Mouse (Mus musculus) liver, postnatal 0 days (tissue): ENCODE data around the gene Lrrn4. TPM values are rescaled to one million over a fixed set of nuclear protein-coding genes. Genes with fewer than 3 reads are reported as not detected.

Experiments
- ATAC-seq: fragments of 200-750 bp; cut with Nextera tagmentation; 2 replicates; pipeline ENCODE4 v1.8.0; 2017; ENCODE audit warnings: mild to moderate bottlenecking, moderate library complexity
- DNase-seq: peaks from one replicate; pipeline ENCODE4 v3.0.0-alpha.2; 2016
- H3K27ac ChIP-seq: fragments of 300-500 bp; sonication (generic); 2 replicates; pipeline ENCODE4 v1.5.1; 2014; ENCODE audit warnings: antibody characterized with exemption, moderate library complexity, mild to moderate bottlenecking, low read depth
- H3K27me3 ChIP-seq: fragments of 300-500 bp; sonication (generic); 2 replicates; pipeline ENCODE4 v1.6.1; 2014; ENCODE audit warnings: low read length, control low read depth, mixed read lengths; ENCODE audit not compliant: insufficient read depth
- H3K36me3 ChIP-seq: fragments of 300-500 bp; sonication (generic); replicated peaks from 2 replicates; pipeline ENCODE4 v1.6.1; 2014; ENCODE audit warnings: mild to moderate bottlenecking, control low read depth, low read length, moderate library complexity, mixed read lengths; ENCODE audit not compliant: insufficient read depth
- H3K4me1 ChIP-seq: fragments of 300-500 bp; sonication (generic); 2 replicates; pipeline ENCODE4 v1.6.1; 2014; ENCODE audit warnings: antibody characterized with exemption, mild to moderate bottlenecking, control low read depth; ENCODE audit not compliant: insufficient read depth
- H3K4me2 ChIP-seq: fragments of 300-500 bp; sonication (generic); 2 replicates; pipeline ENCODE4 v1.6.1; 2014; ENCODE audit warnings: low read depth, mild to moderate bottlenecking, low read length, moderate library complexity, mixed read lengths
- H3K4me3 ChIP-seq: fragments of 300-500 bp; sonication (generic); 2 replicates; pipeline ENCODE4 v1.5.1; 2014; ENCODE audit warnings: low read depth, low read length
- H3K9ac ChIP-seq: fragments of 300-500 bp; sonication (generic); replicated peaks from 2 replicates; pipeline ENCODE4 v1.6.1; 2014; ENCODE audit warnings: mild to moderate bottlenecking, moderate library complexity
- H3K9me3 ChIP-seq: fragments of 300-500 bp; sonication (generic); 2 replicates; pipeline ENCODE4 v1.6.1; 2016; ENCODE audit warnings: mild to moderate bottlenecking, control low read depth, low read length, mixed read lengths
- CTCF ChIP-seq: sonication (generic); IDR thresholded peaks from 2 replicates; pipeline ENCODE4 v1.5.1; 2016; ENCODE audit warnings: antibody characterized with exemption, low read depth
- EP300 ChIP-seq: IDR thresholded peaks from 2 replicates; pipeline ENCODE4 v1.6.1; 2016; ENCODE audit warnings: antibody characterized with exemption, low read depth, mild to moderate bottlenecking
- WGBS: fragments of 180-500 bp; shearing (Covaris S2); extraction: QIAGEN DNeasy Blood & Tissue Kit; methylation state at CpG from one replicate; pipeline ENCODE4 v1.1.7; 2014; ENCODE audit not compliant: insufficient replicate concordance; 5-methylcytosine and 5-hydroxymethylcytosine counted together
- polyA plus RNA-seq: library from polyadenylated mRNA; unstranded; fragments of >200 nt; fragmentation: Nextera tagmentation; extraction: Ambion mirVana; gene quantifications from 2 replicates; pipeline ENCODE4 v1.2.1, GENCODE M21; 2015

Gene Lrrn4
- polyA plus RNA-seq, 1 experiment from 2014 or later, result 1.2 TPM

- Histone ChIP-seq H3K27me3 (no peaks in the 10 kb centered on the region), H3K9me3 (no peaks in the 10 kb centered on the region), H3K9ac (no peak overlapping the region), H3K4me3 (no peak overlapping the region), H3K4me2 (no peak overlapping the region), H3K36me3 (no peaks in the 10 kb centered on the region), H3K4me1 (no peaks in the 10 kb centered on the region), H3K27ac (no peak overlapping the region)
- no peak for ATAC-seq
- TF ChIP-seq EP300, result no peak
- TF ChIP-seq CTCF, result no peak
- 62% methylated on average over 1 of the region's 1 CpGs for WGBS
- DNase-seq, result no peak
These were observed 34.1 kb upstream of the Lrrn4 start for GRCm38 (mm10) chr2:132914785-132915184.

GRCm38 (mm10) chr2:132906763-132907162, 26.1 kb upstream of the Lrrn4 start:
- H3K4me1 ChIP-seq, result no peaks in the 10 kb centered on the region
- H3K4me3 ChIP-seq, result no peak overlapping the region
- ATAC-seq, result no peak
- no peaks in the 10 kb centered on the region for H3K27me3 ChIP-seq
- no peaks in the 10 kb centered on the region for H3K36me3 ChIP-seq
- TF ChIP-seq CTCF, result peak; percentile 72
- no peak for TF ChIP-seq EP300
- H3K4me2 ChIP-seq, result no peak overlapping the region
- no peak overlapping the region for H3K9ac ChIP-seq
- peak; percentile 23 for DNase-seq
- no peak overlapping the region for H3K27ac ChIP-seq
- no peaks in the 10 kb centered on the region for H3K9me3 ChIP-seq
- WGBS, result 22% methylated on average over 8 of the region's 8 CpGs

- Histone ChIP-seq H3K27ac (no peak overlapping the region), H3K36me3 (no peaks in the 10 kb centered on the region), H3K4me1 (no peaks in the 10 kb centered on the region), H3K9ac (no peak overlapping the region), H3K9me3 (no peaks in the 10 kb centered on the region), H3K4me3 (no peak overlapping the region), H3K4me2 (no peak overlapping the region), H3K27me3 (no peaks in the 10 kb centered on the region)
- no peak for DNase-seq
- TF ChIP-seq EP300 (no peak), CTCF (no peak)
- WGBS, result 41% methylated on average over 2 of the region's 2 CpGs
- no peak for ATAC-seq
These were observed 24.3 kb upstream of the Lrrn4 start for GRCm38 (mm10) chr2:132904961-132905360.

GRCm38 (mm10) chr2:132903498-132903897, 22.8 kb upstream of the Lrrn4 start:
- H3K4me2 ChIP-seq, result no peak overlapping the region
- TF ChIP-seq EP300 (no peak), CTCF (peak; percentile 80)
- H3K9ac ChIP-seq, result no peak overlapping the region
- H3K9me3 ChIP-seq, result no peaks in the 10 kb centered on the region
- WGBS, result 27% methylated on average over 3 of the region's 3 CpGs
- no peak overlapping the region for H3K27ac ChIP-seq
- H3K4me3 ChIP-seq, result no peak overlapping the region
- DNase-seq, result peak; percentile 39
- peak; percentile 88 for ATAC-seq
- H3K4me1 ChIP-seq, result no peaks in the 10 kb centered on the region
- H3K36me3 ChIP-seq, result no peaks in the 10 kb centered on the region
- H3K27me3 ChIP-seq, result no peaks in the 10 kb centered on the region

GRCm38 (mm10) chr2:132902056-132902455, 21.4 kb upstream of the Lrrn4 start:
- DNase-seq (no peak), ATAC-seq (no peak)
- H3K27me3 ChIP-seq, result no peaks in the 10 kb centered on the region
- no peak overlapping the region for H3K27ac ChIP-seq
- H3K4me1 ChIP-seq, result no peaks in the 10 kb centered on the region
- H3K9ac ChIP-seq, result no peak overlapping the region
- TF ChIP-seq EP300, result no peak
- no peak for TF ChIP-seq CTCF
- H3K4me2 ChIP-seq, result no peak overlapping the region
- H3K4me3 ChIP-seq, result no peak overlapping the region
- H3K9me3 ChIP-seq, result no peaks in the 10 kb centered on the region
- 79% methylated on average over 3 of the region's 4 CpGs for whole genome bisulfite sequencing
- H3K36me3 ChIP-seq, result no peaks in the 10 kb centered on the region

GRCm38 (mm10) chr2:132901636-132902035, 20.9 kb upstream of the Lrrn4 start:
- no peaks in the 10 kb centered on the region for H3K4me1 ChIP-seq
- H3K9ac ChIP-seq, result no peak overlapping the region
- no peaks in the 10 kb centered on the region for H3K27me3 ChIP-seq
- 70% methylated on average over 4 of the region's 4 CpGs for WGBS
- H3K4me2 ChIP-seq, result no peak overlapping the region
- no peak for DNase-seq
- TF ChIP-seq EP300, result no peak
- TF ChIP-seq CTCF, result no peak
- ATAC-seq, result no peak
- no peaks in the 10 kb centered on the region for H3K9me3 ChIP-seq
- no peak overlapping the region for H3K4me3 ChIP-seq
- H3K36me3 ChIP-seq, result no peaks in the 10 kb centered on the region
- H3K27ac ChIP-seq, result no peak overlapping the region

- Histone ChIP-seq H3K27ac (no peak overlapping the region), H3K4me3 (no peak overlapping the region), H3K4me2 (no peak overlapping the region), H3K9me3 (no peaks in the 10 kb centered on the region), H3K4me1 (no peaks in the 10 kb centered on the region), H3K36me3 (no peaks in the 10 kb centered on the region), H3K27me3 (no peaks in the 10 kb centered on the region), H3K9ac (no peak overlapping the region)
- 44% methylated on average over 1 of the region's 1 CpGs for WGBS
- DNase-seq (no peak), ATAC-seq (no peak)
- TF ChIP-seq CTCF (no peak), EP300 (no peak)
These were observed 19.9 kb upstream of the Lrrn4 start for GRCm38 (mm10) chr2:132900596-132900995.
